Mouse (Mus musculus): ENCODE measurements around the gene Sirpa. TPM values are rescaled to one million over a fixed set of nuclear protein-coding genes. Genes with fewer than 3 reads are reported as not detected.

Sirpa gene
- polyA plus RNA-seq (2015; fragmentation: Nextera tagmentation; extraction: Ambion mirVana), result 20.5 and 22.5 TPM in 2 replicates

DNA sequence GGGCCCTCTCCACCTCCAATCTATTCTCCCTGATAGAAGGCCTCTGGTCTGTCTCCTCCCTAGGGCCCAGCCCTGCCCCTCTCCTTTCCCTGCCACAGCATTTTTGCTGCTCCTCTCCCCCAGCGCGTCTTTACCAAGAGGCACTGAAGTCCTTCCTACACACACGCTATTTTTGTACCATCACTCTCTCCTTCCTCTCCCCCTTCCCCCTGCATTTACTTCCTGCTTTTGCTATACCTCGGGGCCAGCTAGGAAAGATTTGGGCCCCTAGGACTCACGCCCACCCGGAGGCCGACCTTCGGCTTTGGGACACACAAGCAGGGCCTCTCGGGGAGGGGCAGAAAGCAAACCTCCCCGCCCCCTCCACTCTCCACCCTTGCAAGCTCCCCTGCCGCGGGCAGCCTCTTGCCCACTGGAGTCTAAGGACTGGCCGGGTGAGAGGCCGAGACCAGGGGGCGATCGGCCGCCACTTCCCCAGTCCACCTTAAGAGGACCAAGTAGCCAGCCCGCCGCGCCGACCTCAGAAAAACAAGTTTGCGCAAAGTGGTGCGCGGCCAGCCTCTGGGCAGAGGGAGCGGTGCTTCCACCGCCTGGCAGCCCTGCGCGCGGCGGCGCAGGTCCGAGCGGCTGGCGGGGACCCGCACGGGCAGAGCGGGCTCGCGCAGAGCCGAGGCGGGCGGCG lies at the start of gene Sirpa:
TSS of gene Sirpa (plus strand) at position 377 of the 682 bp plus-strand sequence.
- DNase-seq (ENCODE audit: low spot score), result no peak

DNA sequence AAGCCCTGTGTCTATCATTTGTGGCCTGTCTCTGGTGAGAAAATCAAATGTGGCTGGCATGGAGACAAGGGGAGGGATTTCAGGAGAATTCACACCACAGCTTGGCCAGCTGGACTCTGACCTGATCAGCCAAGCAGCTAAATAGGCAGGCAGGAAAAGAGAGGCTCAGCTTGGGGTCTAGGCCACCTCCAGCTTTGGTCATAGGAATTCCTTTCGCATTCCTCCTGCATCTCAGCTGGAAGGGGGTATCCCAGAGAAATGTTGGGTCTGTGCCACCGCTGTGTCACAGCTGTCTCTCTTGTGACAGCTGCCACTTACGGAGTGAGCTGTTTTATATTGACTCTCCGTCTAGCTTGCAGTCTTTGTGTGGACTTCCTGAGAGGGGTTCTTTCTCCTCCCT lies 48.2 kb upstream of the Sirpa start:
- no peak for DNase-seq (ENCODE audit: low spot score)

DNA sequence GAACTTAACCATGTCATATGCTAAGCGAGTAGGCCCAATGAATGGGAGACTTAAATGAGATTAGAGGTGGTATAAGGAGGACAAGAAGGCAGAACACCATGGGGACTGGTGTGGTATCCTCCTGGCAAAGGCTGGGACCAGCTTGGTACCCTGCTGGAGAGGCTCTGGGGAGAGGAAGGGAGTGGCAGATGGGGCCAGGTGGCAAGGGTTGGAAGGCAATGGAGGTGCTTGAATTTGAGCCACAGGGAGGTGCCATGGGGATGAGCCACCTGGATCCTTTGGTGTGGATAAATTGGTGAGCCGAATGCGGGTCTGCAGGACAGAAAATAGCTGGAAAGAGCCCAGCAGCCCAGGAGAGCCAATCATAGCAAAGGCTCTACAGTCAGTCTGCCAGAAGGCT lies 47.7 kb upstream of the Sirpa start:
- no peak for DNase-seq (ENCODE audit: low spot score)

DNA sequence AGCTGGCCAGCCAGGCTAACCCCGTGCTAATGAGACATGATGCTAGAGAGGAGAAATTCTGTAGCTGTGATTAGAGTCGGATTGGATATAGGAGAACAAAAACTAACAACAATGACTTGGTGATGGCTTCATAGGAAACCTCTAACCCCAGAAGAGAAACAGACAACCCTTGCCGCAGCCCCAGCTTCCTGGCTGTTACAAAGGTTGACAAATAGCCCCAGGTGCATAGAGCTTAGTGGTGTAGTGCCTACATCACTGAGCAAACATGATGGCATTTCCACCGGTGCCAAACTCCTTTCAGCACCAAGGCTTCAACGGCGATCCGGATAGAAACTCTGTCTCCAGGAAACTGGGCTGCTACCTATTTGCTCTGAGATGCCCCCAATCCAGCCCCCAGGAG lies 47.0 kb upstream of the Sirpa start:
- DNase-seq (ENCODE audit: low spot score), result no peak

DNA sequence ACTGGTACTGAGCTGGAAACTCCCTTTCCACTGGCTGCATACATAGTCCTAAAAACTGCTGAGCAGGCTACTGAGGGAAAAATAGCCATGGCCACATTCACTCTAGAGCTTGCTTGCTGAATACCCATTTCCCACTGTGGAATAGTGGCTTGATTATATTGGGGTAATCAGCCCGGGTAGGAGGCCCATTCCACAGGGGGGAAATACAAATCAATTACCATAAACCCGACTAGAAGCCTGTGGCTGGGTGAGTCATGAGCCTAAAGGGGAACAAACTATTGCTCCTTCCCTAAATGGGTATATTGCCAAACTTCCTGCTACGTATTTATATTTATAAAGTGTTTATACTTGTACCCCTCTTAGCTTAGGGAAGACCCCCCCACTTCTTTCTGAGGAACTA lies 45.9 kb upstream of the Sirpa start:
- DNase-seq (ENCODE audit: low spot score), result no peak

DNA sequence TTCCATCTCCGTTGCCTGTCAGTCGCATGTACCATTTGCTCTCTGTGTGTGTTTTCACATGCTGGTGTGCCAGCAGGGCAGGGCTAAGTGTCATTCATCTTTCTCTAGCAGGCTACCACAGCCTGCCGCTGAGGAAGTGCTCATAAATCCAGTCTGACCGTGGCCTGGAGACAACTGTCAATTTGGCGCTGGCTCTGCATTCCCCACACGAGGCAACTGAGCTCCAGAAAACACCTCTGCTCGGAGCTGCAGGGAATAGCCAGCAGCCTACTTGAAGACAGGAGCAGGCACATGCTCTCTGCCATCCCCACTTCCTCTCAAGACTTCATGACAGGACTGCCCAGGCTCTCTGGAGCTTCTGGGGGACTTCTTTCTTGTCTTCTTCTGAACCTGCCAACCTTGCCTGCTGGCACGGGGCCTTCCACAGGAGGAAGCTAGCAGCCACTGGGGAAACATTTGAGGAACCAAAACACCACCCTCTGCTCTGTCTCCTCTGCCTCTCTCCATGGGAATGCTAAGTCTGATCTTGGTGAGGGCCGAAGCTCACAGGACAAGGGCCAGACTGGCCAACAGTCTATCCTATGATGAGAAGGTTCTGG lies 43.0 kb upstream of the Sirpa start:
- DNase-seq (ENCODE audit: low spot score), result no peak

DNA sequence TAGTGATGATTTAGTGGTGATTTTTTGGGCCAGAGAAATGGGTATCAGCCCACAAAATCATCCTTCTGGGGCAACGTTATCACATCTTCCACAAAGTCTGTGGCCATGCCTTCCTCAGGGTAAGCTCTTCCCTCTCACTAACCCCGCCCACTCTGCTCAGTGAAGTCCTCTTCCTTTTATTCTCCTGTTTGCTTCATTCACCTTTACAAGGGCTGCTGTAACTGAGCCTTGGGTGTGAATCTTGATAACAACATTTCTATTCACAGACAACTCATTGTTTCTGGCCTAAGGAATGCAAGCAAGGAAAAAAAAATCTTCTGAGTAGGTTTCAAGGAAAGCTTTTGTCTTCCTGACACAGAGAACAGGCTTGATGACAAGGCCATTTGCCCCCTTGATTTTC lies 41.9 kb upstream of the Sirpa start:
- no peak for DNase-seq (ENCODE audit: low spot score)

DNA sequence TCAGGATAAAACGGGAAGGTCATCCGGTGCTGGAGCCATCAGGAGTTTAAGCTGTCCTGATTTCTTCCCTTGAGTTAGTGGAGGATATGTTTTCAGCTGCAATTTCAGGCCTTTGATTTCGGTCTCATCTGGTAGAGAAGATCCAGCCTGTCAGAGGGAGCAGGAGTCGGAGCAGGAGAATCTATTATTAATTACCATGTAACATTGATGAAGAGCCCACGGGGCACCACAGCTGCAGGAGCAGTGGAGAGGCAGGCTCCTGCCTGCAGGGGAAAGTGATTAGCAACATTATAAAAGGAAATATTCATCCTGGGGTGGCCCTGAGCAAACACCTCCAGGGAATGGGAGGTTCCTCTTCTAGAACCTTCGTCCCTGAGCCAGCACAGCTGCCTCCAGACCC lies 36.6 kb upstream of the Sirpa start:
- DNase-seq (ENCODE audit: low spot score), result no peak

DNA sequence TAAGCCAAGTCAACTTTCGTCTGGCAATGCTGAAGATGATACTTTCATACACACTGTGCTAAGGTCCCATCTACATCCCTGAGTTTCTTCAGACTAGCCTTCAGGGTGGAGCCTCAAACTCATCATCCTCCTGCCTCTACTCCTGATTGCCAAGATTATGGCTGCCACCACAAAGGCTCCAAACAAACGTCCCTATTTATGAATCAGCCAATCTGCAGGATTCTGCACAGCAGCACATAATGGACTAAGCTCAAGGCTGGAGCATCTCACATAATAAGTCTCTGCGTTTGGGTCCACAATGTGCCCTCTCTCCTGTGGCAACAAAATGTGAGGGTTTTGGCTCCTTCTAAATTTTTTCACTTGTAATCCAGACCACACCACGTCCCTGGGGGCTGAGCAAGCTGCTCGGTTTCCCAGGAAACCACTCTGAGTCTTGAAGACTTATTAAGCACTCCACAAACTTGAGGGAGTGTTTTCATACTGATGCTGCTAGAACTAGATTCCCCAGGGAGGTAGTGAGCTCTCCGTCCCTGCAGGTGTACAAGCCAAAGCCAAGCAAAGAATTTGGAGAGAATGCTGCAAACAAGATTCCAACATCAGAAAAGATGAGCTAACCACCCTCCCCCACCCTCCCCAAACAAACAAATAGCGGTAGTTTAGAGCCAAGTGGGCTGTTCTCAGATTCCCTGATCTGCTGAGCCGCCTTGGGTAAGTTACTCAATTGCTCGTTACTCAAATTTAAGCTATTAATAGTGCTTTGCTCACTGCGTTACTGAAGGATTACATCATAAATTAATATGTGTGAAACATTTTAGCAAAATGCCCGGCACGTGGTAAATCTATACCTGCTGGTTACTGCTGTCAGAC lies 34.4 kb upstream of the Sirpa start:
- DNase-seq (ENCODE audit: low spot score), result no peak

DNA sequence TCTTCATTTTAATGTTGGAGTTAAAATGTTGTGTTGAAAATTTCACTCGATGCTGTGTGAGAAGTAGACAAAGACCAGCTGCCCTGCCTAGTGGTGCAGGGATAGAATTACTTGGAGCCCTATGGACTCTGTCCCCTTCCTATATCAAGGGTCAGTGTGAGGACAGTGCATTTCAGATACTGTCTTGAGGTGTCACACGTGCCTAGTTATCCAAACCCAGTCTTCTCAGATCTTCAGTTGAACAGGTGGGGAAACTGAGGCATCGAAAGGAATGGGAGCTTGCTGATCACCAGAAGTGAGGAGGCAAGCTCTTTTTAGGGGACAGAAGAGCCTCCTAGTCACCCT lies 33.8 kb upstream of the Sirpa start:
- DNase-seq (ENCODE audit: low spot score), result no peak

DNA sequence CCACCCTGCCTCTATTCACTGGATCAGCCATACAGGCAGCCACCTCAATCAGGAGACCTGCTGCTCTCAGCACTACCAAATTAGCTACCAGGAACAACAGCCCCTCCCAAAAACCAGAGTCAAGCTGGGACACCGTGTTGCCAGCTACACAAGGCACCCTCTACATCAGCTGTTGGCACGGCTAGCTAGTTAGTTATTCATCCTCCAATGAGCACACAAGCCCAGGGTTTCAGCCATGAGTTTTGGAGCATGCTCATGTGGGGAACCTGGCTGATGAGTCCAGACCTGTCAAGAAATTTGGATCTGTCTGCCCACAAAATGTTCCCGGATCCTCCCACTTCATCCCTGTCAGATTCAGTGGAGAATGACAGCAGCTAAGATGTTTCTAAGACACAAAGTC lies 30.8 kb upstream of the Sirpa start:
- DNase-seq (ENCODE audit: low spot score), result no peak

DNA sequence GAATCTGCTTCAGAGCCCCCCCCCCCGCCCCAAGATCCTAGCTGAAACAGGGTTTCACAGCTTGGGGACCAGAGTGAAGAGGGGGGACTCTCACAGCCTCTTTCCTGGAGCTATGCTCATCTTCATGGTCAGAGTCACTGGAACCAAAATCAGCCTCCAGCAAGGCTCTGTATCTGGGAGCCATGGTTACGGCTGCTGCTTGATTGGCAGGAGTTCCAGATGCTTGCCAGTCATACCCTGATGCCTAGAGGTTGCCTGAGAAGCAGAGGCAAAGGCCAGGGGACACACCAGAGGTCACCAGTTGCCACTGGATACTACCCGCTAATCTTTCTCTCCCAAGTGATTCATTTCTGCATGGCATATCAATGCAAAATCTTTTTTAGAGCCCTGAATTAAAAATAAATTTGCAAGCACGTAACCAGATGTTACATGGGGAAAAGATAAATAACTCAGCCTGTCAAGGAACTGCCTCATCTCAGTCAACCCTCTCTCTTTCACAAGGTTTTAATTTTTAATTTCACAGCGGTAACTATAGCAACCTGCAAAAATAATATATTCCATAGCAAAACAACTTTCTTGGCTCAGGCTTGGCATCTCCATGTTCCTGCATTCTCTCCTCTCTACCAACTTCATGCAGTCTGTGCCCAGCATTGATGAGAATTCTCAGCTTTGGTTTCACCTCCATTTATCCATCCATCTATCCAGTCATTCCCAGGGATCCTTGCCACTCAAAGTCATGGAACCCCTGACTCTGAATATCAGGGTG lies 28.5 kb upstream of the Sirpa start:
- DNase-seq (ENCODE audit: low spot score), result no peak

DNA sequence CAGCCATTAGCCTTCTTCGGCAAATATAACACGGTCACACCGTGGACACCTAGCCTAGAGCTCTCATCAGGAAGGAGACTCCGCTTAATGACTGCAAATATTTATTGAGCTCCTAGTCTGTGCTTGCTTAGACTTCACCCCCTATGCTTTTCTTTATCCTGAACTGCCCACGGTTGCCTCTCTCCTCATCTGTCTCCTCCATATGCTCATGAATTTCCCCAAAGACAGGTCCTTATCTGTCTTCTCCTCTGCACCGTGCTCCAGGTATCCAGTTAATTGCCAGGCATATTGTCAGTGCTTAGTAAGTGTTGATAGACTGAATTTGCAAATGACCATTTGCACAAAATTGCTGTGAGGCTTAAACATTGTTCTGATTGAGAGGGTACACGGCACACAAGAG lies 23.5 kb upstream of the Sirpa start:
- DNase-seq (ENCODE audit: low spot score), result no peak

DNA sequence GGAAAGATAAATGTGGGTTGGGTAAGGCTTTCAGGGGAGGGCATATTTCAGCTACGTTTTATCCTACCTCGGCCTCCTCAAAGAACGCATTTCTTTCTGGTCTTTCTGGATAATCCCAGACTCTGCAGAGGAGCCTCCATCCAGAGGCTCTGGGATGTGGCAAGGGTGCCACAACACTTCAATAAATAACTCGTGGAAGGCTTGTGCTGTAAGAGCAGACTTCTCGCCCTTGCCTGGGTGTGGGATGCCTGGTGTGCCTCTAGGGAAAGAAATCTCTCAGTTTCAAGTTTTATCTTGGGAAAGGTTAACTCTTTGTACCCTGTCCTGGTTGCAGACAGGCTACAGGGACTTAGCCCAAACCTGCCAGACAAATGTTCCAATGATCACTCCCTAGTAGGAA lies 23.1 kb upstream of the Sirpa start:
- no peak for DNase-seq (ENCODE audit: low spot score)

DNA sequence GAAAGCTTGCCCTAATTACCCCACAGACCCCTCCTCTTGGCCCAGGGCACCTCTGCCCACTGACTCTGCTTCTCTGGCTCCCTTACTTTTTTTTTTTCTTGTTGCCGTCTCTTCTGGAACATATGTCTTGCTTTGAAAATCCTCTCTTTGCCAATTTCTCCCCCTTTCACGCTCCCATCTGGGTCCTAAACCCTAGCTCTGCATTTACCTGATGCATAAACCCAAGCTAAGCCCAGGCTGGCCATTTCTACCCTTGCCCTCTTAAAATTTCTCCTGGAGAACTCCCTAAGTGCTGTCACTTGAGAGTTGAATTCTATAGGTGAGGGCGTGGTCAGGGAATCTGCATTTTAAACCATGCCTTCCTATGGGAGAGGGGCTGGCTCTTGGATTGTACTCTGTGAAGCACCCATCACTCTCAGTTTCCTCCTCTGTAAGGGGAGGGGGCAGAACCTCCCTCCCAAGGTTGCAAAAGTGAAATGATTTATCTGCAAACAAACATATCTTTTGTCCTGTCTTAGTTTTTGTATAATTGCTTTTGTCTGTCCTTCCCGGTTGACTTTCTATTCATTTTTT lies 18.8 kb upstream of the Sirpa start:
- no peak for DNase-seq (ENCODE audit: low spot score)

DNA sequence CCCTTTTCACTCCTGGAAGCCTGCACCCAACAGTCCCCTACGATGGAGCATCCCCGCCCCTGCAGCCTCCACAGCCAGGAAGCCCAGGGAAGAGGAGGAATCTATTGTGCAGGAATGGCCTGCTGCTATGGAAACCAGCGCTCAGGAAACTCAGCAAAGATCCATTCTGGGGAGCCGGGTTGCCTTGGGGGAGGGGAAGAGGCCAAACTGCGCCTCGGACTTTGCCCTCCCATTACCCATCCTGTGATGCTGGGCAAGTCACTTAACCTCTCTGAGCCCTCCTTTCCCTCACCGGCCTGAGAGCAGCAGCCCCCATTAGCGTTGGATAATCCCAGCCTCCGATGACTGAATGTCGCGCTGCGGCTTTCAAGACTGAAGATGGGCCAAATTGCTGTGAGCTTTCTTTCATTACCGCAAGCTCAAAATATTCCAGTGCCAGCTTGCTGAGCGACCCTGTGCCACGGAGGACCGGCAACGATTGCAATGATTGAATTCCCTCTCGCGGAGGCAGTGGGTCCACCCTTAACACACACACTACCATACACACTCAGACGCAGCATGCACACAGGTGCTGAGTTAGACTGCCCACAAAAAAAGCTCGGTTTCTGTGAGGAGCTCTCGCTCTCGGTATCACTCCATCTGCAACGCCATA lies 18.1 kb upstream of the Sirpa start:
- DNase-seq (ENCODE audit: low spot score), result no peak

DNA sequence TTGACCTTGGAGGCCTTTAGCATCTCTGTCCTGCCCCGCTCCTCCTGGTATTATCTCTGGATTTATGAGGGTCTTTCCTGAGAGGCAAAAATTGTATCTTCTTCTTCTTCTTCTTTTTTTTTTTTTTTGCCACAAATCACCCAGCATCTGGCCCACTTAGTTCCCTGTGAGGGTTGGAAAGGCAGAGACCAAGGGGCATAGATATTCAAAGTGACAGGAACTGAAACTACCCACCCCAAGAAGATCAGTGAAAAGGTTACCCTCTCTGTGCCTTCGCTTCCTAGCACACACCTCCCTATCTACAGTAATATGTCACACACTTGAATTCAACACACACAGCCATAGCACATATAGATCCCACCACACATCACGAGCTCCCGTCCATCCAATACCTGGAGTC lies 17.5 kb upstream of the Sirpa start:
- no peak for DNase-seq (ENCODE audit: low spot score)

DNA sequence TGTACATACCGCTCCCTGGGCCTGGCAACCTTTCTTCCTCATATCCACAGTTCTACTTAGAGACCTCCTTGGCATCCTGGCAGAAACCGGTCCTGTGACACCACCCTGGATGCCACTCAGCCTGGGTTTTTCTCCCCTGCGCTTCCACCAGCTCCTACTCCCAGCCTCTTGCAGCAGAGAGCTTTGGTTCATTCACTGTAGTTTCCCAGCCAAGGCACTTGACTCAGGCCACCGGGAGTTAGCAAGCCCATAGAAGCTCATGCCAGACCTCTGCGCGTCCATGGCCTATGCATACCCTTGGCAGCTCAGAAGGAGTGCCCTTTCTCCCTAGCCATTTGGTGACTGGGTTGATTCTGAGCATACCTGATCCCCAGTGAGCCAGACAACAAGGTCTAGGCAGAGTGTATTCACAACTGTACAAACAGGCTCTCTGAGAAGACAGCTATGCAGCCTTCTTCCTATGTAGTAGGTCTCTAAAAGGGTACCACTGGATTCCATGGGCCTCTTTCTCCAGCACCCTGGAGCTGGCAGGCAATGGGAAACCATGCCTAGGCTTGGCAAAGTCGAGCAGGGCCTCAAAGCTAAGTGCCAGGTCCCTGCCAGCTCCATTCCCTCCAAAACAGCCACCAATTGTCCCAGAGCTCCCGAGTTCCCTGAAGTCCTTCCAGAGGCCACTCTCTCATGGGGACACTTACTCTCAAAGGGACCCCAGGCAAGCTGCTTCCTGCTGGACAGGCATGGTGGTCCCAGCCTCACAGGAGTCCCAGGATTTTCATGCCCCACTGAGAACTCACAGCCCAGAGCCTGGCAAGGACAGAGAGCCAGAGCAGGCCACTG lies 15.8 kb upstream of the Sirpa start:
- DNase-seq (ENCODE audit: low spot score), result no peak

DNA sequence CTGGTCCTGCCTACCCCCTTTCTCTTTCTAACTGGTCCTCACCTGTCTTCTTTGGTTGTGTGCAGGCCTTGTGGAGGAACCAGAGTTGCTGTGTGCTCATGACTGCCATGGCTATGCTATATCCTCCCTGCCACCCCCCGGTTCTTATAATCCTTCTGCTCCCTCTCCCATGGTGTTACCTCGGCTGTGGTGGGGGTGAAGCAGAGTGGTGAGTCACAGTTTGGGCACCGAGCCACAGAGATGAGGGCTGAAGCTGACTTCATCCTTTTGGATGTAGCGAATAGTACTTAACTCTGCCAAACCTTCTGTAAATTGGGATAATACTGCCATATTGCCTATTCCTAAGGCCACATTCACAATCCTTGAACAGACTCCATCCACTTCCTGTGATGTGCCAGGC lies 12.0 kb upstream of the Sirpa start:
- DNase-seq (ENCODE audit: low spot score), result no peak

DNA sequence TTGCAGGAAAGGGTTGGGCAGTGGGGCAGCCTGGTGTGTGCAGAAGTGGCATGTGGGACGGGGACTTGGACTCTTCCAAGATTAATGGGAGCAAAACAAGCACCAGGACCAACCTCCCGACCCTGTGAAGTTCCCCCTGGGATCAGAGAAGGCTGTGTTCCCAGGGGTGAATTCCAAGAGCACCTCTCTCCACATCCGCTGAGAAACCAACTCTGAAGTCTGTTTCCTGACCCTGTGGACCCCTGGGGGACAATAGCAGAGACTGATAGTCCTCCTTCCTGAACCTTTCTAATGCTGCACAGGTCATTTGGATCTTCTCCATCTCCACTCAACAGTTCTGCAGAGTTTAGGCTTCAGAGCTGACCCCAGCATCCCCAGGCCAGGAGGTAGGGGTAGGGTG lies 10.8 kb upstream of the Sirpa start:
- DNase-seq (ENCODE audit: low spot score), result no peak
